Mouse (Mus musculus): ENCODE measurements around the gene Mtfr1l. TPM values are rescaled to one million over a fixed set of nuclear protein-coding genes. Genes with fewer than 3 reads are reported as not detected.

Mtfr1l gene
- 22.1 and 23.9 TPM in 2 replicates for polyA plus RNA-seq (2012; rRNA removed)

GRCm38 (mm10) chr4:134534932-134535786 is at the start of gene Mtfr1l:
Mtfr1l (minus strand) TSS chr4:134535387.

GRCm38 (mm10) chr4:134551494-134552316 is 16.5 kb upstream of the Mtfr1l start, which contains the start of gene Selenon:
Selenon (minus strand) TSS chr4:134552166.

GRCm38 (mm10) chr4:134510845-134511411 is 24.3 kb downstream of the Mtfr1l start, which contains the start of gene Aunip:
Aunip (plus strand) TSS chr4:134510999.

GRCm38 (mm10) chr4:134496595-134497210 is 38.5 kb downstream of the Mtfr1l start, which contains the start of gene Paqr7:
Paqr7 (plus strand) TSS chr4:134496697.

Other genes with a start within 250 kb of the Mtfr1l start
- gene Pdik1l, start 247.5 kb downstream of the Mtfr1l start, polyA plus RNA-seq (2012; rRNA removed) = 0.56 and 0.67 TPM in 2 replicates
- 0.21 and 0.28 TPM in 2 replicates for gene Trim63, start 220.3 kb downstream of the Mtfr1l start, polyA plus RNA-seq (2012; rRNA removed)
- 0.16 TPM in 1 of 2 replicates, not detected in the other for gene Slc30a2, start 192.2 kb downstream of the Mtfr1l start, polyA plus RNA-seq (2012; rRNA removed)
- 1.4 and 1.7 TPM in 2 replicates for gene Extl1, start 151.5 kb downstream of the Mtfr1l start, polyA plus RNA-seq (2012; rRNA removed)
- gene Pafah2, start 139.1 kb downstream of the Mtfr1l start, polyA plus RNA-seq (2012; rRNA removed) = 28.6 and 33.4 TPM in 2 replicates
- gene Stmn1, start 67.1 kb downstream of the Mtfr1l start, polyA plus RNA-seq (2012; rRNA removed) = 6.2 TPM in 2 replicates
- 57.5 and 68.1 TPM in 2 replicates for gene Paqr7, start 38.7 kb downstream of the Mtfr1l start, polyA plus RNA-seq (2012; rRNA removed)
- gene Aunip, start 24.4 kb downstream of the Mtfr1l start, polyA plus RNA-seq (2012; rRNA removed) = 0.09 and 0.17 TPM in 2 replicates
- gene Selenon, start 16.8 kb upstream of the Mtfr1l start, polyA plus RNA-seq (2012; rRNA removed) = 7.9 and 8.3 TPM in 2 replicates
- 2.3 and 3.2 TPM in 2 replicates for gene Man1c1, start 168.9 kb upstream of the Mtfr1l start, polyA plus RNA-seq (2012; rRNA removed)
- 5.3 and 6.1 TPM in 2 replicates for gene Ldlrap1, start 232.6 kb upstream of the Mtfr1l start, polyA plus RNA-seq (2012; rRNA removed)

Data from stomach, adult 2 months (tissue).